Mouse (Mus musculus): ENCODE results near the gene Fyn. TPM values are rescaled to one million over a fixed set of nuclear protein-coding genes. Genes with fewer than 3 reads are reported as not detected.

The Fyn gene
- polyA plus RNA-seq, 1 experiment from 2014 or later = 85.0 TPM

- no peak overlapping the region for H3K4me2 ChIP-seq (ENCODE audit: low read length)
- no peaks in the 10 kb centered on the region for H3K9me3 ChIP-seq (replicated peaks; ENCODE audit: control insufficient read depth, low read length)
- H3K4me3 ChIP-seq (ENCODE audit: low read depth, low read length) = no peak overlapping the region
- 82% methylated on average over 2 of the region's 2 CpGs for WGBS
- ATAC-seq (no peak), DNase-seq (ENCODE audit: low spot score) (no peak)
- no peaks in the 10 kb centered on the region for H3K36me3 ChIP-seq (ENCODE audit: control insufficient read depth, insufficient read depth, low read length)
- H3K27ac ChIP-seq (ENCODE audit: low read depth, low read length) = no peak overlapping the region
- H3K9ac ChIP-seq (ENCODE audit: low read length) = no peak overlapping the region
- 0 out of 2 replicates have a peak, but pooled peaks cover under 1% of the 10 kb centered on the region for H3K4me1 ChIP-seq (ENCODE audit: control insufficient read depth, insufficient read depth, low read length)
- no peaks in the 10 kb centered on the region for H3K27me3 ChIP-seq (replicated peaks; ENCODE audit: control insufficient read depth, insufficient read depth, low read length)
These were observed 29.3 kb upstream of the Fyn start for GRCm38 (mm10) chr10:39339189-39339968.

- DNase-seq (ENCODE audit: low spot score) = no peak
- Histone ChIP-seq H3K36me3 (ENCODE audit: control insufficient read depth, insufficient read depth, low read length) (no peaks in the 10 kb centered on the region), H3K4me1 (ENCODE audit: control insufficient read depth, insufficient read depth, low read length) (no peaks in the 10 kb centered on the region), H3K4me3 (ENCODE audit: low read depth, low read length) (no peak overlapping the region), H3K4me2 (ENCODE audit: low read length) (no peak overlapping the region), H3K27ac (ENCODE audit: low read depth, low read length) (no peak overlapping the region), H3K9me3 (replicated peaks; ENCODE audit: control insufficient read depth, low read length) (no peaks in the 10 kb centered on the region), H3K9ac (ENCODE audit: low read length) (no peak overlapping the region), H3K27me3 (replicated peaks; ENCODE audit: control insufficient read depth, insufficient read depth, low read length) (no peaks in the 10 kb centered on the region)
- no peak for ATAC-seq
- WGBS = 90% methylated on average over 2 of the region's 2 CpGs
These were observed 28.8 kb upstream of the Fyn start for GRCm38 (mm10) chr10:39339969-39340236.

DNA sequence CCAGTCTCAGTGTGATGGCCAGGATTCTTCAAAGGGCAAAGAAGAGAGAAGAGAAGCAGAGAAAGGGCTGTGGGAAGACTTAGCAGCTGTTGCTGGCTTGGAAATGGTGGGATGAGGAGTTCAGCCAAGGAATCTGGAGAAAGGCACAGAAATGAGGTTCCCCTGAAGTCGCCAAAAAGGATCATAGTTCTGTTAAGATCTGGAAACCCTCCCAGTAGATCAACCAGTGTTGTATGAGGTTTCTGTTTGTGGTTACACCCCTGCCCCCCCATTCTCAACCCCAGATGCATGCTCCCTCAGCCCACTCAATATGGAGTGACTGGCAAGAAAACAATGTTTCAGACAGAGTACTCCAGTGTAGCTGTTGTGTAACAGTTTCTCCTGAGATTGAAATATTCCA is 25.1 kb upstream of the Fyn start:
- Histone ChIP-seq H3K4me1 (ENCODE audit: control insufficient read depth, insufficient read depth, low read length) (no peaks in the 10 kb centered on the region), H3K9ac (ENCODE audit: low read length) (no peak overlapping the region), H3K27ac (ENCODE audit: low read depth, low read length) (no peak overlapping the region), H3K4me2 (ENCODE audit: low read length) (no peak overlapping the region), H3K27me3 (replicated peaks; ENCODE audit: control insufficient read depth, insufficient read depth, low read length) (no peaks in the 10 kb centered on the region), H3K9me3 (replicated peaks; ENCODE audit: control insufficient read depth, low read length) (no peaks in the 10 kb centered on the region), H3K36me3 (ENCODE audit: control insufficient read depth, insufficient read depth, low read length) (no peaks in the 10 kb centered on the region), H3K4me3 (ENCODE audit: low read depth, low read length) (no peak overlapping the region)
- ATAC-seq (no peak), DNase-seq (ENCODE audit: low spot score) (no peak)
- WGBS = 71% methylated on average over 1 of the region's 1 CpGs

GRCm38 (mm10) chr10:39345921-39346320 is 22.7 kb upstream of the Fyn start:
- no peak for DNase-seq (ENCODE audit: low spot score)
- no peak overlapping the region for H3K4me2 ChIP-seq (ENCODE audit: low read length)

DNA sequence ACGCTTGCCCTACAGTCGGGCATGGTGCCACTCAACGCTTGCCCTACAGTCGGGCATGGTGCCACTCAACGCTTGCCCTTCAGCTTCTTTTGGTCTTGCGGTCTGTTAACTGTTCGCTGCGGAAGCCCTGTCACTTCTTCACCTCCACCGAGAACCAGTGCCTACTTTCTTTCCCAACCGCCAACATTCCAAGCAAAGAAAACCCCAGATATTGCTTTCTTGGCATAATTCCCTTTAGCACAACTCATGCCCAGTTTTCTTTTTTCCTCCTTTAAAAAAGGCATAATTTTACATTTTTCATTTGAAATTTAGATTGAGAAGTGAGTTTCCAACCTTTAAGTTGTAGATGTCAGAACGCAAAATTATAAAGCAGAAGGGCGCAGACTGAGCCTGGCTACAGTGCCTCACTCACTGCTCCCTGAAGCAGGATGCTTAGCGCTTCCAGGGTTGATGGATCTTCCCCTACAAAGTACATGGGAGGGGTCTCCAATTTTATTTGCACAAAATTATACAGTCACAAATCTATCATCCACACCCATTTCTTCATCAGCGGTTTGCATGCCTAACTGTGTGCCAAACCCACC is 18.8 kb upstream of the Fyn start:
- 93% methylated on average over 14 of the region's 14 CpGs for WGBS
- H3K4me1 ChIP-seq (ENCODE audit: control insufficient read depth, insufficient read depth, low read length) = no peaks in the 10 kb centered on the region
- no peak overlapping the region for H3K9ac ChIP-seq (ENCODE audit: low read length)
- H3K27me3 ChIP-seq (replicated peaks; ENCODE audit: control insufficient read depth, insufficient read depth, low read length) = no peaks in the 10 kb centered on the region
- DNase-seq (ENCODE audit: low spot score) = no peak
- H3K9me3 ChIP-seq (replicated peaks; ENCODE audit: control insufficient read depth, low read length) = no peaks in the 10 kb centered on the region
- no peak overlapping the region for H3K4me3 ChIP-seq (ENCODE audit: low read depth, low read length)
- no peaks in the 10 kb centered on the region for H3K36me3 ChIP-seq (ENCODE audit: control insufficient read depth, insufficient read depth, low read length)
- no peak overlapping the region for H3K27ac ChIP-seq (ENCODE audit: low read depth, low read length)
- no peak for ATAC-seq
- H3K4me2 ChIP-seq (ENCODE audit: low read length) = no peak overlapping the region

More at GRCm38 (mm10) chr10:39345921-39346320, 22.7 kb upstream of the Fyn start:
- Histone ChIP-seq H3K27me3 (replicated peaks; ENCODE audit: control insufficient read depth, insufficient read depth, low read length) (no peaks in the 10 kb centered on the region), H3K27ac (ENCODE audit: low read depth, low read length) (no peak overlapping the region), H3K9ac (ENCODE audit: low read length) (no peak overlapping the region), H3K4me3 (ENCODE audit: low read depth, low read length) (no peak overlapping the region), H3K36me3 (ENCODE audit: control insufficient read depth, insufficient read depth, low read length) (no peaks in the 10 kb centered on the region), H3K4me1 (ENCODE audit: control insufficient read depth, insufficient read depth, low read length) (no peaks in the 10 kb centered on the region), H3K9me3 (replicated peaks; ENCODE audit: control insufficient read depth, low read length) (no peaks in the 10 kb centered on the region)
- no peak for ATAC-seq
- WGBS = 45% methylated on average over 1 of the region's 1 CpGs

DNA sequence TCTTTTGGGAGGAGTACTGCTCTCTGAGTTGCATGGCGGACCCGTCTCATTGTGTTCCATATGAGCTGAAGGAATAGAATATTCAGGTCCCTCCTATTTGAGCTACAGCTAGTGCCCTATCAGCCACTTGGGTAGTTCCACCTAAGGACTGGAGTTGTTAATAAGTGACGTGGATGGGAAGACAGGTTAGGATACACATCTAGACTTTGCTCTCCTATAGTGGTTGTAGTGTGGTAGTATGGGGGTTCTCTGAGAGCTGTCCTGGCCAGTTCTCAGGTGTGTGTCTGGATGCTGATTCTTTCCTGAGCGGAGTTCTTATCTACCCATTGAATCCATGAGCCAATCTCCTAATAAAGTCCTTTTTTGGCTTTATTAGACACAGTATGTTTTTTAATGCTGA is 4.5 kb upstream of the Fyn start:
- H3K9me3 ChIP-seq (replicated peaks; ENCODE audit: control insufficient read depth, low read length) = no peaks in the 10 kb centered on the region
- ATAC-seq = no peak
- H3K27me3 ChIP-seq (replicated peaks; ENCODE audit: control insufficient read depth, insufficient read depth, low read length) = no peaks in the 10 kb centered on the region
- no peak for DNase-seq (ENCODE audit: low spot score)
- H3K4me3 ChIP-seq (ENCODE audit: low read depth, low read length) = no peak overlapping the region
- H3K36me3 ChIP-seq (ENCODE audit: control insufficient read depth, insufficient read depth, low read length) = no peaks in the 10 kb centered on the region
- no peak overlapping the region for H3K4me2 ChIP-seq (ENCODE audit: low read length)
- peaks cover 3% of the 10 kb centered on the region; the same call in 1 of the 2 replicates for H3K4me1 ChIP-seq (ENCODE audit: control insufficient read depth, insufficient read depth, low read length)
- no peak overlapping the region for H3K9ac ChIP-seq (ENCODE audit: low read length)
- 91% methylated on average over 4 of the region's 4 CpGs for WGBS
- no peak overlapping the region for H3K27ac ChIP-seq (ENCODE audit: low read depth, low read length)

DNA sequence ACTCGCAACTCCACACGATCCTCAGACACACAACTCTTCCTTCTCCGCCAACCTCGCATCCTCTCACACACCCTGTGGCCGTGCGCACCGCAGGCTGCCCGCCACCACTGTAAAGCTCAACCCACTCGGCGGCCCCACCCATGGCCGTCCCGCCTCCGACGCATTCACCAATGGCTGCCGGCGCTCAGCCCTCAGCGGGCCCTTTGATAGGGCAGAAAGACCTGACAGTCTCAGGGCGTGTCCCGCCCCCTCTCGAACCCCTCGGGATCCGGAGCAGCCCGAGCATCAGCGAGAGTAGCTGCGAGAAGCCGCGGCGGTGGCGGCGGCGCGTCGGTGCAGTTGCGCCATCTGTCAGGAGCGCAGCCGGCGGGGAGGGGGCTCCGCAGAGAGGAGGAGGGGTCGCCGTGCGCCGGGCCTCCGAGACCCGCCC is 862 bp downstream of the Fyn start:
- peak overlapping the region; percentile 100 for H3K9ac ChIP-seq (ENCODE audit: low read length)
- H3K4me2 ChIP-seq (ENCODE audit: low read length) = peak overlapping the region; percentile 82
- H3K27me3 ChIP-seq (replicated peaks; ENCODE audit: control insufficient read depth, insufficient read depth, low read length) = no peaks in the 10 kb centered on the region
- peak overlapping the region; percentile 98 for H3K27ac ChIP-seq (ENCODE audit: low read depth, low read length)
- peak; percentile 99 for ATAC-seq
- DNase-seq (ENCODE audit: low spot score) = peak; percentile 99
- no peaks in the 10 kb centered on the region for H3K36me3 ChIP-seq (ENCODE audit: control insufficient read depth, insufficient read depth, low read length)
- under 1% methylated on average over 39 of the region's 44 CpGs for WGBS
- H3K4me3 ChIP-seq (ENCODE audit: low read depth, low read length) = peak overlapping the region; percentile 97
- H3K9me3 ChIP-seq (replicated peaks; ENCODE audit: control insufficient read depth, low read length) = no peaks in the 10 kb centered on the region
- H3K4me1 ChIP-seq (ENCODE audit: control insufficient read depth, insufficient read depth, low read length) = peaks cover 34% of the 10 kb centered on the region

DNA sequence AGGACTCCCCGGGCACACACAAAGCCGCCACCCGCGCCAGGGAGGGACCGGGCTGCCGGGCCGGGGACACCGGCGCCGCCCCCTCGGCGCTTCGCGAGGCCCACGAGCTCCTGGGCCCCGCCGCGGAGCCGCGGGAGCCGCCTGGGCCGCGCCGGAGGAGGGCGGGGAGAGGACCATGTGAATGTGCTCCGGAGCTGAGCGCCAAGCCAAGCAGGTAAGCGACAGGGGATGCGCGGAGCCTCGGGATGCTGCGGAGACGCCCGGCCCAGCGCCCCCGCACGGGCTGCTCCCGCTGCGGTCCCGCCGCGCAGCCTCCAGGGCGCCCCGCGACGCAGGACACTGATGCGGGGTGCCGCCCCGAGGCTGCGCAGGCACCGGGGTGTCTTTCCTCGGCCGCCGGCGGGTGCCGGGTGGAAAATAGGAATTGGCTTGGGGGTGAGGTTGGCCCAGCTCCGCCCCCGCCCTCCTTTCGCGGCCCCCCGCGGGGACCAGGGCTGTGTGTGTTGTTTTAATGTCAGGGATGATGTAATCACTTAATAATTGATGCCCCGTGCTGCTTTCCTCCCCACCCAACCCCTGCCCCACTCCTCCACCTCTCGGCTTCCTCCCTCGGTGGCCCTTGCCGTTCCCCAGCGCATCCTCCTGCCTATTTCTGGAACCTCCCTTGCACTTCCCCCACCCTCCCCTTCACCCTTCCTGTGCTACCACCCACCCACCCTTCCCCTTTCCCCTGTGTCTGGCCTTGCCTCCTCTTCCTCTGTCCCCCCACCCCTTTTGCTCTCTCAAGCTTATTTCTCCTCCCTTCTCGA is 1.5 kb downstream of the Fyn start:
- ATAC-seq (peak; percentile 8), DNase-seq (ENCODE audit: low spot score) (peak; percentile 52)
- Histone ChIP-seq H3K4me1 (ENCODE audit: control insufficient read depth, insufficient read depth, low read length) (peaks cover 37% of the 10 kb centered on the region), H3K4me2 (ENCODE audit: low read length) (peak overlapping the region; percentile 82), H3K4me3 (ENCODE audit: low read depth, low read length) (peak overlapping the region; percentile 97), H3K9me3 (replicated peaks; ENCODE audit: control insufficient read depth, low read length) (no peaks in the 10 kb centered on the region), H3K9ac (ENCODE audit: low read length) (peak overlapping the region; percentile 100), H3K27me3 (replicated peaks; ENCODE audit: control insufficient read depth, insufficient read depth, low read length) (no peaks in the 10 kb centered on the region), H3K36me3 (ENCODE audit: control insufficient read depth, insufficient read depth, low read length) (no peaks in the 10 kb centered on the region), H3K27ac (ENCODE audit: low read depth, low read length) (peak overlapping the region; percentile 98)
- 0% methylated on average over 39 of the region's 68 CpGs for WGBS
